Mouse (Mus musculus) CH12.LX (cell line): Measurements from ENCODE around the gene Pum2. TPM values are rescaled to one million over a fixed set of nuclear protein-coding genes. Genes with fewer than 3 reads are reported as not detected.

ENCODE experiments used
- DNase-seq: peaks from one replicate; pipeline ENCODE4 v3.0.0-alpha.2; 2013; ENCODE audit errors: extremely low read depth
- H3K27ac ChIP-seq: 2 replicates; pipeline ENCODE4 v1.5.1; 2012; ENCODE audit warnings: low read depth, mild to moderate bottlenecking, control low read depth, moderate library complexity; ENCODE audit not compliant: insufficient read depth
- H3K27me3 ChIP-seq: replicated peaks from 2 replicates; pipeline ENCODE3; 2012; ENCODE audit warnings: inconsistent platforms
- H3K36me3 ChIP-seq, 2 experiments: replicated peaks in 1 of 2; 2 replicates each; pipeline versions ENCODE3 to v1.6.1; 2012; ENCODE audit warnings: inconsistent platforms in 1 of 2, low read length in 1 of 2, mild to moderate bottlenecking in 1 of 2, mixed read lengths in 1 of 2, moderate library complexity in 1 of 2; ENCODE audit not compliant: control insufficient read depth in 1 of 2, insufficient read depth in 1 of 2
- H3K4me1 ChIP-seq, 2 experiments: 2 replicates each; pipeline ENCODE4 v1.6.1; 2012; ENCODE audit warnings: inconsistent platforms in 1 of 2, moderate library complexity in 1 of 2; ENCODE audit not compliant: insufficient read depth in 2 of 2, control insufficient read depth in 1 of 2
- H3K4me2 ChIP-seq: 2 replicates; pipeline ENCODE4 v1.6.1; 2012; ENCODE audit warnings: low read depth, mild to moderate bottlenecking, control low read depth; ENCODE audit not compliant: poor library complexity, insufficient read depth, severe bottlenecking
- H3K4me3 ChIP-seq, 3 experiments: fragments of 150-350 bp in 1 of 3; sonication (generic) in 1 of 3; replicated peaks in 1 of 3; 2 replicates each; pipeline versions ENCODE3 to v1.5.1; 2011 to 2012; ENCODE audit warnings: low read depth in 2 of 3, low read length in 2 of 3, mild to moderate bottlenecking in 2 of 3, moderate library complexity in 2 of 3, control low read depth in 1 of 3, improper control_type of control experiment in 1 of 3, inconsistent platforms in 1 of 3, mixed read lengths in 1 of 3; ENCODE audit not compliant: poor library complexity in 1 of 3
- H3K79me2 ChIP-seq: replicated peaks from 2 replicates; pipeline ENCODE4 v1.6.1; 2012; ENCODE audit warnings: mild to moderate bottlenecking, moderate library complexity; ENCODE audit not compliant: control insufficient read depth, poor library complexity, insufficient read depth, severe bottlenecking; ENCODE audit errors: extremely low read depth
- H3K9ac ChIP-seq: 2 replicates; pipeline ENCODE4 v1.6.1; 2012; ENCODE audit warnings: low read depth, mild to moderate bottlenecking, control low read depth, moderate library complexity; ENCODE audit not compliant: insufficient read depth
- H3K9me3 ChIP-seq: replicated peaks from 2 replicates; pipeline ENCODE3; 2012; ENCODE audit warnings: low read length, inconsistent platforms, mixed read lengths
- NRF1 ChIP-seq: IDR thresholded peaks from 2 replicates; pipeline ENCODE4 v1.6.1; 2014; ENCODE audit warnings: low read depth, mild to moderate bottlenecking, inconsistent platforms, low read length, improper control_type of control experiment, moderate library complexity
- PAX5 ChIP-seq: IDR thresholded peaks from 2 replicates; pipeline ENCODE4 v1.6.1; 2012; ENCODE audit warnings: low read length, inconsistent platforms, mixed read lengths
- SMC3 ChIP-seq: IDR thresholded peaks from 2 replicates; pipeline ENCODE4 v1.6.1; 2011; ENCODE audit warnings: low read depth, low read length, improper control_type of control experiment
- dilution Hi-C: fragments of 300-500 bp; cut with MboI; formaldehyde crosslinking; loops from 2 replicates; pipeline ENCODE4 v1.14.3; 2020; ENCODE audit warnings: low sequenced_read_pairs; ENCODE audit not compliant: extremely low pct_unique_long_range_greater_than_20kb, extremely low pct_ligation_motif_present
- in situ Hi-C: fragments of 300-500 bp; cut with MboI; formaldehyde crosslinking; loops from 3 replicates; pipeline ENCODE4 v1.14.3; 2019; ENCODE audit warnings: low sequenced_read_pairs, low pct_ligation_motif_present, low pct_unique_long_range_greater_than_20kb, mixed read lengths
- polyA plus RNA-seq: library from polyadenylated mRNA; unstranded; fragments of >175 nt; gene quantifications from 2 replicates; pipeline ENCODE4 v1.2.1, GENCODE M21; 2012; ENCODE audit warnings: low read depth; ENCODE audit not compliant: insufficient read length
- total RNA-seq, 2 experiments: library from RNA; depleted of rRNA; stranded (reverse); fragments of 300-350 nt in 1 of 2; fragments of >200 nt in 1 of 2; gene quantifications; 2 replicates each; pipeline ENCODE4 v1.2.3; 2012 to 2014

Gene Pum2
- total and polyA plus RNA-seq, 3 experiments, result 52.9 to 90.2 (median 62.7) TPM

DNA sequence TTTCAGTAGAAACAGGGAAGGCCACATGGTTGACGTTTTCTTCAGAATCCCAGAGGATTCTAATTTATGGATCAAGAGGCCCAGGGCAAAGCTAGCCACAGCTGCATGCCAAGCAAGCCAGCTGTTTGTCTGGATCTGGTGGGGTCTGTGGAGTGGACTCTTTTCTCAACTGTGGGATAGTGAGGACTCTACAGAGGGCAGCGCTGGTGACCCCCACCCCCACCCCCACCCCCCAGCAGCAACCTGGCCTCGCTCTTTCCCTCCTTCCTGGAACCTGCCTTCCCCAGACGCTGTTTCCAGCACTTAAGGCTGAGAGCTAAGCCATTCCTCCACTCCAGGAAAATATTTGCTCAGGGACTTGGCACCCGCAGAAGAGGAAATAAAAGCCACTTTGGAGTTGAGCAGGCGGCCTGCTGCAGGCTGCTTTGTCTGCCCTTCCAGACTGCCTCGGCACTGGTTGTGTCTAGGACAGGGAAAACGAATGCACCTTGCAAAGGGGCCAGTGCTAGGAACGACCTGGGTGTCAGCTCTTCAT lies 124.6 kb downstream of the Pum2 start:
- Histone ChIP-seq H3K27ac (no peak overlapping the region), H3K4me2 (no peak overlapping the region), H3K27me3 (no peaks in the 10 kb centered on the region), H3K4me3 (no peak overlapping the region), H3K4me1 (peaks cover 0 to 8% of the 10 kb centered on the region in 2 experiments; a peak in 2 of 4 replicates), H3K9me3 (peaks cover 2% of the 10 kb centered on the region), H3K36me3 (no peaks in the 10 kb centered on the region), H3K79me2 (no peaks in the 10 kb centered on the region), H3K9ac (no peak overlapping the region)
- TF ChIP-seq PAX5 (no peak), NRF1 (no peak), SMC3 (no peak)
- DNase-seq, result no peak
- in situ Hi-C loops (no loop called here), dilution Hi-C loops (no loop called here)

Other genes with a start within 250 kb of the Pum2 start
- 47.5 and 52.9 TPM in 2 replicates for gene Rhob, start 174.1 kb upstream of the Pum2 start, total RNA-seq (2012; rRNA removed)
- 41.8 and 42.1 TPM in 2 replicates for gene Rhob, start 174.1 kb upstream of the Pum2 start, total RNA-seq (2014; rRNA removed)
- 48.6 and 54.1 TPM in 2 replicates for gene Rhob, start 174.1 kb upstream of the Pum2 start, polyA plus RNA-seq
- gene Slc7a15, start 75.1 kb upstream of the Pum2 start, total RNA-seq (2012; rRNA removed), result not detected in 2 replicates
- gene Slc7a15, start 75.1 kb upstream of the Pum2 start, total RNA-seq (2014; rRNA removed), result not detected in 2 replicates
- not detected in 2 replicates for gene Slc7a15, start 75.1 kb upstream of the Pum2 start, polyA plus RNA-seq
- 5.3 and 8.1 TPM in 2 replicates for gene Sdc1, start 97.2 kb downstream of the Pum2 start, total RNA-seq (2012; rRNA removed)
- gene Sdc1, start 97.2 kb downstream of the Pum2 start, total RNA-seq (2014; rRNA removed), result 2.6 and 3.0 TPM in 2 replicates
- 1.7 and 2.1 TPM in 2 replicates for gene Sdc1, start 97.2 kb downstream of the Pum2 start, polyA plus RNA-seq
- 43.6 and 48.3 TPM in 2 replicates for gene Laptm4a, start 247.5 kb downstream of the Pum2 start, total RNA-seq (2012; rRNA removed)
- 62.6 and 64.5 TPM in 2 replicates for gene Laptm4a, start 247.5 kb downstream of the Pum2 start, total RNA-seq (2014; rRNA removed)
- 65.2 and 73.8 TPM in 2 replicates for gene Laptm4a, start 247.5 kb downstream of the Pum2 start, polyA plus RNA-seq